9 mouse cellular contexts compared by ENCODE assay signal in the genomic region with DNA sequence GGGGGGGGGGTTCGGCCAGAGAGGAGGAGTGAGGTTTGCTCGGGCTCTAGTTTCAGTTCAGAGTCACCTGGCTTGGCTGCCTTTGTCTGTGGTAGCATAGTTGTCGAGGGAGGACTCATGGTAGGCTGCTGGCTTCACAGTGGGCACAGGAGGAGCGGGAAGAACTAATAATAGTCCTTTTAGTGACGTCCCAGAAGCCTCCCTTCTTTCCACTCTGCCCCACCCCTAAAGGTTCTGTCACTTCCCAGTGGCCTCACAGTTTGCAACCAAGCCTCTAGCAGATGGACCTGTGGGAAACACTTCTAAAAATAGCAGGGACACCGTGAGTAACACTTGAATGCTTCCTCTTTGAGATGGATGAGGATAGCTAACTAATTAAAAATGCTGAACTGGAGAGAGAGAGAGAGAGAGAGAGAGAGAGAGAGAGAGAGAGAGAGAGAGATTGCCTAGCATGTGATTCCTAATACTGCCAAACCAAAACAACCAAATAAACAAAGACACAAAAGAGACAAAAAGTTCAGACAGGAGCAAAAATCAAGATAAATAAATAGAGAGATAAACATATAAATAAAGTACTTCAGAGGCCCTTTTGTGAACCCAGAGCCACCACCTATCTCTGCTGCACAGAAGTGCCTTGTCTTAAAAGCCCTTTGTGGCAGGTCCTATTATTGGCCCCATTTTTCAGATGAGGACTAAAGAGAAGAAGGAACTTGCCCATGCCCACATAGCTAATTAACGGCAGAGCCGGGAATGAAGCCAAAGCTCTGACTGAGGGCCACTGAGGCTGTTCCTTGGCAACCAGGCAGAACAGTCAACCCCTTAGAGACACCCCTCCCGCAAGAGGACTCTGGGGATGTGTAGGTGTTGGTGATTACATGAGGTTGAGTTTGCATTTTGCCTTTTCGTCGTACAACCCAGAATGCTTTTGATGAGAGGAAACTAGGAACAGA. TPM values are rescaled to one million over a fixed set of nuclear protein-coding genes. Genes with fewer than 3 reads are reported as not detected.
DNase-seq lines count a peak whose midpoint lies in the region; ATAC-seq and TF ChIP-seq lines count a peak whose summit lies in the region.
"Had no signal": no experiment of that assay in that cellular context is flagged by ENCODE, and none has a peak within 500 bp of the region (broad histone marks: within the 10 kb centered on the region; RNA-seq: fewer than 3 reads in every experiment).

No protein-coding gene starts in this region.

- no peaks in the 10 kb centered on the region for H3K9me3 ChIP-seq in hindbrain, embryonic 13.5 days
- no peaks in the 10 kb centered on the region for H3K9me3 ChIP-seq in hindbrain, embryonic 11.5 days (ENCODE audit: control insufficient read depth, low read length)
- H3K9me3 ChIP-seq in midbrain, postnatal 0 days (ENCODE audit: low read length), result no peaks in the 10 kb centered on the region
- H3K9me3 ChIP-seq: limb, embryonic 13.5 days had no signal

- H3K4me1 ChIP-seq in hindbrain, embryonic 13.5 days (replicated peaks), result peaks cover 6% of the 10 kb centered on the region; the same call in 1 of the 2 replicates
- H3K4me1 ChIP-seq in hindbrain, embryonic 11.5 days (replicated peaks; ENCODE audit: control insufficient read depth, insufficient read depth, low read length), result no peaks in the 10 kb centered on the region
- no peaks in the 10 kb centered on the region for H3K4me1 ChIP-seq in midbrain, postnatal 0 days (ENCODE audit: insufficient read depth, low read length)

- H3K4me2 ChIP-seq in hindbrain, embryonic 13.5 days, result no peak overlapping the region
- H3K4me2 ChIP-seq in hindbrain, embryonic 11.5 days (replicated peaks; ENCODE audit: low read depth, low read length), result no peak overlapping the region
- no peak overlapping the region for H3K4me2 ChIP-seq in midbrain, postnatal 0 days (ENCODE audit: low read depth, low read length, poor library complexity, severe bottlenecking)
- H3K4me2 ChIP-seq: limb, embryonic 13.5 days had no signal

- H3K36me3 ChIP-seq in hindbrain, embryonic 13.5 days, result no peaks in the 10 kb centered on the region
- H3K36me3 ChIP-seq in hindbrain, embryonic 11.5 days (ENCODE audit: control insufficient read depth, insufficient read depth, low read length), result no peaks in the 10 kb centered on the region
- H3K36me3 ChIP-seq in midbrain, postnatal 0 days (ENCODE audit: insufficient read depth, low read length), result no peaks in the 10 kb centered on the region
- H3K36me3 ChIP-seq: limb, embryonic 13.5 days had no signal

- no peak overlapping the region for H3K9ac ChIP-seq in hindbrain, embryonic 13.5 days
- no peak overlapping the region for H3K9ac ChIP-seq in hindbrain, embryonic 11.5 days (ENCODE audit: low read depth, low read length)
- no peak overlapping the region for H3K9ac ChIP-seq in midbrain, postnatal 0 days (replicated peaks; ENCODE audit: low read length, poor library complexity, severe bottlenecking)
- H3K9ac ChIP-seq: limb, embryonic 13.5 days had no signal

- no peak for DNase-seq in hindbrain, embryonic 11.5 days (ENCODE audit: low spot score)
- peak; percentile 76 for DNase-seq in cerebellum, adult 11 months
- peak; percentile 74 to 86 for DNase-seq in heart, adult 18-20 months
- DNase-seq in kidney, postnatal 10 days, result peak; percentile 46
- peak; percentile 72 for DNase-seq in midbrain, postnatal 0 days (ENCODE audit: low spot score)
- DNase-seq in c-Kit-positive CD71-positive TER-119-positive erythroid progenitor cells, embryonic 14.5 days (ENCODE audit: low spot score), result no peak
- no peak for DNase-seq in retina, embryonic 14.5 days (ENCODE audit: low spot score)

- no peak overlapping the region for H3K27ac ChIP-seq in hindbrain, embryonic 13.5 days
- no peak overlapping the region for H3K27ac ChIP-seq in hindbrain, embryonic 11.5 days (ENCODE audit: low read depth, low read length)
- H3K27ac ChIP-seq in midbrain, postnatal 0 days (ENCODE audit: low read depth, low read length), result no peak overlapping the region
- H3K27ac ChIP-seq: limb, embryonic 13.5 days had no signal

- TF ChIP-seq CTCF in midbrain, postnatal 0 days (IDR thresholded peaks at IDR 0.05), result no peak

- WGBS in hindbrain, embryonic 13.5 days, result 42% methylated on average over 11 of the region's 11 CpGs
- WGBS in hindbrain, embryonic 11.5 days, result 47% methylated on average over 11 of the region's 11 CpGs
- 39% methylated on average over 11 of the region's 11 CpGs for WGBS in midbrain, postnatal 0 days

- peak; percentile 68 for ATAC-seq in hindbrain, embryonic 13.5 days (ENCODE audit: low FRiP score)
- no peak for ATAC-seq in hindbrain, embryonic 11.5 days (ENCODE audit: low FRiP score)
- ATAC-seq in midbrain, postnatal 0 days (ENCODE audit: low FRiP score), result no peak

- H3K27me3 ChIP-seq in hindbrain, embryonic 13.5 days, result no peaks in the 10 kb centered on the region
- H3K27me3 ChIP-seq in hindbrain, embryonic 11.5 days (ENCODE audit: control insufficient read depth, insufficient read depth, low read length), result no peaks in the 10 kb centered on the region
- H3K27me3 ChIP-seq in midbrain, postnatal 0 days (ENCODE audit: insufficient read depth, low read length), result no peaks in the 10 kb centered on the region
- H3K27me3 ChIP-seq: limb, embryonic 13.5 days had no signal

- no peak overlapping the region for H3K4me3 ChIP-seq in hindbrain, embryonic 13.5 days
- no peak overlapping the region for H3K4me3 ChIP-seq in hindbrain, embryonic 11.5 days (ENCODE audit: low read depth, low read length)
- H3K4me3 ChIP-seq in midbrain, postnatal 0 days (ENCODE audit: low read depth, low read length), result no peak overlapping the region
- H3K4me3 ChIP-seq: limb, embryonic 13.5 days had no signal

RNA-seq across cellular contexts. Expression of a gene that starts 54.0 kb away (rescaled TPM):
- 128 and 133 TPM in 2 replicates for polyA plus RNA-seq in hindbrain, embryonic 13.5 days (2015; fragmentation: Nextera tagmentation; extraction: Ambion mirVana)
- 46.1 TPM in 2 replicates for polyA plus RNA-seq in hindbrain, embryonic 11.5 days (2014; fragmentation: Nextera tagmentation; extraction: Ambion mirVana)
- 1 to 10 TPM in 1 of 2 experiments, under 1 TPM in 1; 0.75 to 1.1 TPM for total RNA-seq in heart, adult 18-20 months (2021)
- total RNA-seq in midbrain, postnatal 0 days (2014; rRNA removed), result 164 and 199 TPM in 2 replicates
- 271 and 292 TPM in 2 replicates for polyA plus RNA-seq in midbrain, postnatal 0 days (2015; fragmentation: Nextera tagmentation; extraction: Ambion mirVana)

Comparison
In these comparisons a context has a peak if more than half of its experiments do, and no peak if none do; other contexts are left out.
1. DNase-seq: peak in cerebellum, adult 11 months (single experiment), heart, adult 18-20 months (2 of 2), kidney, postnatal 10 days (single experiment) and midbrain, postnatal 0 days (single experiment); none in hindbrain, embryonic 11.5 days (single experiment), c-Kit-positive CD71-positive TER-119-positive erythroid progenitor cells, embryonic 14.5 days (single experiment) and retina, embryonic 14.5 days (single experiment).